In genomic region chr14:31970245-31970830, GRCm38 (mm10) we compare ENCODE assay signal across 19 mouse cellular contexts. TPM values are rescaled to one million over a fixed set of nuclear protein-coding genes. Genes with fewer than 3 reads are reported as not detected.
A peak's percentile ranks its signal among the peaks of the same experiment; 100 is the strongest.
DNase-seq lines count a peak whose midpoint lies in the region; ATAC-seq and TF ChIP-seq lines count a peak whose summit lies in the region.
"Had no signal": no experiment of that assay in that cellular context is flagged by ENCODE, and none has a peak within 500 bp of the region (broad histone marks: within the 10 kb centered on the region; RNA-seq: fewer than 3 reads in every experiment).

No protein-coding gene starts in this region.

- no peaks in the 10 kb centered on the region for H3K36me3 ChIP-seq in limb, embryonic 14.5 days (ENCODE audit: control insufficient read depth, insufficient read depth, low read length)
- H3K36me3 ChIP-seq in myocyte (ENCODE audit: control insufficient read depth, insufficient read depth), result no peaks in the 10 kb centered on the region
- H3K36me3 ChIP-seq: embryonic facial prominence, embryonic 15.5 days; kidney, embryonic 15.5 days had no signal

- no peaks in the 10 kb centered on the region for H3K9me3 ChIP-seq in limb, embryonic 14.5 days (ENCODE audit: control insufficient read depth, low read length)
- H3K9me3 ChIP-seq: embryonic facial prominence, embryonic 15.5 days; kidney, embryonic 15.5 days had no signal

- H3ac ChIP-seq in myocyte (ENCODE audit: control insufficient read depth, insufficient read length), result no peak overlapping the region

- no peak overlapping the region for H3K4me2 ChIP-seq in limb, embryonic 14.5 days (replicated peaks; ENCODE audit: low read depth, low read length, severe bottlenecking)
- peak overlapping the region; percentile 4 for H3K4me2 ChIP-seq in myocyte (ENCODE audit: low read depth)
- H3K4me2 ChIP-seq: embryonic facial prominence, embryonic 15.5 days; kidney, embryonic 15.5 days had no signal

- DNase-seq in cerebellum, adult 9-10 months, result peak; percentile 28
- no peak for DNase-seq in cerebellum, postnatal 10 days
- DNase-seq in spleen, postnatal 10 days (ENCODE audit: low spot score in 2 of 2), result peak; percentile 21 to 25
- no peak for DNase-seq in spleen, postnatal 14 days (ENCODE audit: low spot score in 2 of 2)
- no peak for DNase-seq in limb, embryonic 14.5 days (ENCODE audit: low spot score)
- no peak for DNase-seq in adrenal gland, postnatal 10 days
- no peak for DNase-seq in kidney, adult 9 months
- DNase-seq: adrenal gland, postnatal 14 days; B cell, adult 2 months; heart, postnatal 4 days; lung, adult 18-20 months; right cerebral cortex, adult 18-20 months had no signal

- no peak overlapping the region for H3K27ac ChIP-seq in limb, embryonic 14.5 days (replicated peaks; ENCODE audit: low read depth, low read length)
- H3K27ac ChIP-seq: embryonic facial prominence, embryonic 15.5 days; kidney, embryonic 15.5 days had no signal

- WGBS in limb, embryonic 14.5 days, result 73% methylated on average over 3 of the region's 3 CpGs

- no peaks in the 10 kb centered on the region for H3K79me2 ChIP-seq in myocyte (ENCODE audit: control insufficient read depth, insufficient read depth)

- no peak for TF ChIP-seq POLR2A in limb, embryonic 14.5 days (IDR thresholded peaks at IDR 0.05; ENCODE audit: borderline replicate concordance, extremely low read depth, insufficient read depth, insufficient read length)
- no peak for TF ChIP-seq POLR2A in myocyte (IDR thresholded peaks at IDR 0.05; ENCODE audit: insufficient read length, low read depth)

- no peak overlapping the region for H3K4me3 ChIP-seq in limb, embryonic 14.5 days (replicated peaks; ENCODE audit: low read length)
- H3K4me3 ChIP-seq in myocyte, result no peak overlapping the region
- H3K4me3 ChIP-seq: embryonic facial prominence, embryonic 15.5 days; kidney, embryonic 15.5 days had no signal

- H3K9ac ChIP-seq in limb, embryonic 14.5 days (ENCODE audit: low read depth, low read length, severe bottlenecking), result no peak overlapping the region
- H3K9ac ChIP-seq: embryonic facial prominence, embryonic 15.5 days; kidney, embryonic 15.5 days had no signal

- ATAC-seq in limb, embryonic 14.5 days (ENCODE audit: low FRiP score, low read depth), result 0 out of 2 replicates have a peak, but pooled peaks have one; percentile 34
- ATAC-seq: inflammation-experienced regulatory T-cells, adult 6 months had no signal

- H3K4me1 ChIP-seq in limb, embryonic 14.5 days (ENCODE audit: control insufficient read depth, insufficient read depth, low read length), result no peaks in the 10 kb centered on the region
- H3K4me1 ChIP-seq: embryonic facial prominence, embryonic 15.5 days; kidney, embryonic 15.5 days had no signal

- no peaks in the 10 kb centered on the region for H3K27me3 ChIP-seq in limb, embryonic 14.5 days (ENCODE audit: control insufficient read depth, insufficient read depth, low read length)
- H3K27me3 ChIP-seq in myocyte (ENCODE audit: control insufficient read depth, insufficient read depth, insufficient read length), result no peaks in the 10 kb centered on the region
- H3K27me3 ChIP-seq: embryonic facial prominence, embryonic 15.5 days; kidney, embryonic 15.5 days had no signal

TF ChIP-seq in myocyte, 11 proteins besides CTCF, POLR2A, EP300 and RAD21:
- TF ChIP-seq MYOD1 (IDR thresholded peaks at IDR 0.05; ENCODE audit: control insufficient read depth in 1 of 3, insufficient read length in 2 of 3, low read depth in 2 of 3), result peak in 2 of 3 experiments; percentile 20 to 53
- TF ChIP-seq REST (IDR thresholded peaks at IDR 0.05; ENCODE audit: insufficient read depth, insufficient read length), result no peak
- peak in 1 of 3 experiments; percentile 52 for TF ChIP-seq MYOG (IDR thresholded peaks at IDR 0.05; ENCODE audit: control insufficient read depth in 1 of 3, insufficient read depth in 1 of 3, insufficient read length in 2 of 3, low read depth in 2 of 3)
- TF ChIP-seq SRF (IDR thresholded peaks at IDR 0.05; ENCODE audit: control insufficient read depth, insufficient read length, low read depth), result peak; percentile 49

RNA-seq across cellular contexts. Expression of gene Galnt15, which starts 58.5 kb away (rescaled TPM):
- 0.17 and 0.19 TPM in 2 replicates for polyA plus RNA-seq in limb, embryonic 14.5 days (2012; rRNA removed)
- polyA plus RNA-seq in limb, embryonic 14.5 days (2014; fragmentation: Nextera tagmentation; extraction: Ambion mirVana), result 0.15 and 0.25 TPM in 2 replicates
- polyA plus RNA-seq in myocyte (2012; fragmentation: generic; extraction: Trizol), result not detected
- total RNA-seq in adrenal gland, postnatal 10 days (2021), result 10 to 100 TPM; 10.2 to 10.6 TPM
- total RNA-seq: granulocyte monocyte progenitor cell, adult 5-6 weeks; megakaryocyte, adult 5-6 weeks; neutrophil, adult 5-6 weeks had no signal
- polyA plus RNA-seq: inflammation-experienced regulatory T-cells, adult 6 months had no signal

Comparison
In these comparisons a context has a peak if more than half of its experiments do, and no peak if none do; other contexts are left out.
1. DNase-seq: peak in cerebellum, adult 9-10 months (single experiment) and spleen, postnatal 10 days (2 of 2); none in cerebellum, postnatal 10 days (0 of 2), spleen, postnatal 14 days (0 of 2), limb, embryonic 14.5 days (single experiment), adrenal gland, postnatal 10 days (single experiment) and kidney, adult 9 months (single experiment).